7 mouse cellular contexts compared by ENCODE assay signal in genomic region chr6:88939281-88940089, GRCm38 (mm10). TPM values are rescaled to one million over a fixed set of nuclear protein-coding genes. Genes with fewer than 3 reads are reported as not detected.
DNase-seq lines count a peak whose midpoint lies in the region; ATAC-seq and TF ChIP-seq lines count a peak whose summit lies in the region.

No protein-coding gene starts in this region.

- no peak overlapping the region for H3K4me2 ChIP-seq in limb, embryonic 14.5 days (replicated peaks; ENCODE audit: low read depth, low read length, severe bottlenecking)
- no peak overlapping the region for H3K4me2 ChIP-seq in stomach, postnatal 0 days (replicated peaks; ENCODE audit: low read depth)

- H3K4me1 ChIP-seq in limb, embryonic 14.5 days (ENCODE audit: control insufficient read depth, insufficient read depth, low read length): peaks cover 13% of the 10 kb centered on the region
- H3K4me1 ChIP-seq in stomach, postnatal 0 days (replicated peaks; ENCODE audit: control insufficient read depth, insufficient read depth): no peaks in the 10 kb centered on the region

- DNase-seq in 416B (ENCODE audit: low read depth): peak; percentile 82
- DNase-seq in CD4-positive, CD25-positive, alpha-beta regulatory T cell, adult 2 months (ENCODE audit: low read depth, low spot score): peak; percentile 59
- peak; percentile 59 to 75 for DNase-seq in frontal cortex, adult 2 months (ENCODE audit: extremely low spot score in 1 of 2, low spot score in 1 of 2)
- DNase-seq in limb, embryonic 14.5 days (ENCODE audit: low spot score): peak; percentile 45
- DNase-seq in stomach, postnatal 0 days (ENCODE audit: low spot score): no peak
- DNase-seq in cerebellum, adult 18-20 months: no peak

- peak overlapping the region; percentile 15; the same call in 1 of the 2 replicates for H3K27ac ChIP-seq in limb, embryonic 14.5 days (replicated peaks; ENCODE audit: low read depth, low read length)
- H3K27ac ChIP-seq in stomach, postnatal 0 days (replicated peaks): no peak overlapping the region

- H3K9me3 ChIP-seq in limb, embryonic 14.5 days (ENCODE audit: control insufficient read depth, low read length): no peaks in the 10 kb centered on the region
- no peaks in the 10 kb centered on the region for H3K9me3 ChIP-seq in stomach, postnatal 0 days (ENCODE audit: control insufficient read depth, low read length)

- no peaks in the 10 kb centered on the region for H3K27me3 ChIP-seq in limb, embryonic 14.5 days (ENCODE audit: control insufficient read depth, insufficient read depth, low read length)
- no peaks in the 10 kb centered on the region for H3K27me3 ChIP-seq in stomach, postnatal 0 days (ENCODE audit: control insufficient read depth, insufficient read depth, low read length)

- WGBS in limb, embryonic 14.5 days: 49% methylated on average over 12 of the region's 12 CpGs
- WGBS in stomach, postnatal 0 days: 44% methylated on average over 12 of the region's 12 CpGs

- H3K9ac ChIP-seq in limb, embryonic 14.5 days (ENCODE audit: low read depth, low read length, severe bottlenecking): no peak overlapping the region
- no peak overlapping the region for H3K9ac ChIP-seq in stomach, postnatal 0 days (ENCODE audit: low read length)

- TF ChIP-seq EP300 in stomach, postnatal 0 days (optimal IDR thresholded peaks at IDR 0.05): no peak

- no peaks in the 10 kb centered on the region for H3K36me3 ChIP-seq in limb, embryonic 14.5 days (ENCODE audit: control insufficient read depth, insufficient read depth, low read length)
- H3K36me3 ChIP-seq in stomach, postnatal 0 days (ENCODE audit: control insufficient read depth, insufficient read depth, low read length): no peaks in the 10 kb centered on the region

- 0 out of 2 replicates have a peak, but pooled peaks have one; percentile 13 for ATAC-seq in limb, embryonic 14.5 days (ENCODE audit: low FRiP score, low read depth)
- no peak for ATAC-seq in stomach, postnatal 0 days (ENCODE audit: low FRiP score, low TSS enrichment)
- ATAC-seq in erythroid progenitor cell, adult 5-6 weeks (replicated peaks; ENCODE audit: low FRiP score, poor library complexity, severe bottlenecking): no peak

- H3K4me3 ChIP-seq in limb, embryonic 14.5 days (replicated peaks; ENCODE audit: low read length): no peak overlapping the region
- H3K4me3 ChIP-seq in stomach, postnatal 0 days (ENCODE audit: low read depth, low read length): no peak overlapping the region

- no peak for TF ChIP-seq POLR2A in limb, embryonic 14.5 days (IDR thresholded peaks at IDR 0.05; ENCODE audit: borderline replicate concordance, extremely low read depth, insufficient read depth, insufficient read length)

- TF ChIP-seq CTCF in stomach, postnatal 0 days (IDR thresholded peaks at IDR 0.05; ENCODE audit: low read depth): 0 out of 2 replicates have a peak, but pooled peaks have one; percentile 14

RNA-seq across cellular contexts. Expression of gene Tpra1, which starts 37.4 kb away (rescaled TPM):
- polyA plus RNA-seq in frontal cortex, adult 2 months (2012; rRNA removed): 92.8 and 93.3 TPM in 2 replicates
- polyA plus RNA-seq in limb, embryonic 14.5 days (2012; rRNA removed): 141 and 190 TPM in 2 replicates
- 62.2 and 65.7 TPM in 2 replicates for polyA plus RNA-seq in limb, embryonic 14.5 days (2014; fragmentation: Nextera tagmentation; extraction: Ambion mirVana)
- polyA plus RNA-seq in stomach, postnatal 0 days (2015; fragmentation: Nextera tagmentation; extraction: Ambion mirVana): 39.8 and 42.8 TPM in 2 replicates
- 47.9 and 70.8 TPM in 2 replicates for total RNA-seq in erythroid progenitor cell, adult 5-6 weeks (2015; ENCODE audit: low replicate concordance)
- total RNA-seq in erythroid progenitor cell, adult 5-6 weeks (2017; ENCODE audit: low replicate concordance): 71.2 and 104 TPM in 2 replicates

RNA-seq across cellular contexts. Expression of gene Mcm2, which starts 40.9 kb away (rescaled TPM):
- 4.2 and 4.4 TPM in 2 replicates for polyA plus RNA-seq in frontal cortex, adult 2 months (2012; rRNA removed)
- 107 and 122 TPM in 2 replicates for polyA plus RNA-seq in limb, embryonic 14.5 days (2012; rRNA removed)
- polyA plus RNA-seq in limb, embryonic 14.5 days (2014; fragmentation: Nextera tagmentation; extraction: Ambion mirVana): 108 and 111 TPM in 2 replicates
- polyA plus RNA-seq in stomach, postnatal 0 days (2015; fragmentation: Nextera tagmentation; extraction: Ambion mirVana): 24.2 and 25.0 TPM in 2 replicates
- total RNA-seq in erythroid progenitor cell, adult 5-6 weeks (2015; ENCODE audit: low replicate concordance): 111 and 119 TPM in 2 replicates
- 159 and 169 TPM in 2 replicates for total RNA-seq in erythroid progenitor cell, adult 5-6 weeks (2017; ENCODE audit: low replicate concordance)

Comparison
In these comparisons a context has a peak if more than half of its experiments do, and no peak if none do; other contexts are left out.
1. DNase-seq: peak in 416B (single experiment), CD4-positive, CD25-positive, alpha-beta regulatory T cell, adult 2 months (single experiment), frontal cortex, adult 2 months (2 of 2) and limb, embryonic 14.5 days (single experiment); none in stomach, postnatal 0 days (single experiment) and cerebellum, adult 18-20 months (0 of 2).